Mouse (Mus musculus): Measurements from ENCODE around the gene Prss32.

Gene Prss32

DNA sequence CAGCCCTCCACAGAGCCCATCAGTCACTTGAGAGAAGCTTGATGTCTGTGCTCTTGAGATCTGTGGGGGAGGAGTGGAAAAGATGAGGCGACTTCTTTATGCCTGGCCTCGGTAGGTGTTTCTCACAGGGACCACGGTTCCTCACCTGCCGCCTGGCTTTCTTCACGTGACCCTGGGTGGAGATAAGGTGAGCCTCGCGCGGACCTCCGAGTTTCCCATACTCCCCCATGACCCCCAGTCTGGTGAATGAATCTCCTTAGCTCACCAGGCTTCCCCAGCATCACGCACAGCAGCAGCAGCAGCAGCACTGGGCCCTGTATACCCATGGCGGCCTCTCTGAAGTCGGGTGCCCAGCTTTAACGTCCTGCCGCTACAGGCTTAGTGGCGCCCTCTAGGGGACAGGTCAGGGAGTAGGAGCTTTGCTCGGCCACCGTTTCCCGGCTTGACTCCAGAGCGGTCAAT lies at the start of gene Prss32, which contains the start of gene Prss41:
TSS of gene Prss32 (plus strand) at position 44 of the 462 bp plus-strand sequence.
TSS of gene Prss41 (minus strand) at position 361 of the 462 bp plus-strand sequence.
- DNase-seq (ENCODE audit: extremely low read depth, low read depth, low spot score) = no peak

DNA sequence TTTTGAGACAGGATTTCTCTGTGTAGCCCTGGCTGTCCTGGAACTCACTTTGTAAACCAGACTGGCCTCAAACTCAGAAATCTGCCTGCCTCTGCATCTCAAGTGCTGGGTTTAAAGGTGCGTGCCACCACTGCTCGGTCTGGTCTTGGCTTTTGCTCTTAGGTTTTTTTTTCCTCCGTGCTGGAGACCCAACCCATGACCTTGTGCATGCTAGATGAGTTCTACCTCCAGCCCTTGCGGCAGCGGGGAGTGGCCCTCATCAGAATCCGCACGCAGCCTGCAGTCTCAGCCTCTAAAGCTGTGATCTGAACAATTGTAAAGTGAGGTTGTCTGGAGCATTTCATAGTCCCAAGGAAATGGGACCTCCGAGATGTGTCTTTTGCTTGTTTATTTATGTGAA lies 48.3 kb upstream of the Prss32 start:
- no peak for DNase-seq (ENCODE audit: extremely low read depth, low read depth, low spot score)

DNA sequence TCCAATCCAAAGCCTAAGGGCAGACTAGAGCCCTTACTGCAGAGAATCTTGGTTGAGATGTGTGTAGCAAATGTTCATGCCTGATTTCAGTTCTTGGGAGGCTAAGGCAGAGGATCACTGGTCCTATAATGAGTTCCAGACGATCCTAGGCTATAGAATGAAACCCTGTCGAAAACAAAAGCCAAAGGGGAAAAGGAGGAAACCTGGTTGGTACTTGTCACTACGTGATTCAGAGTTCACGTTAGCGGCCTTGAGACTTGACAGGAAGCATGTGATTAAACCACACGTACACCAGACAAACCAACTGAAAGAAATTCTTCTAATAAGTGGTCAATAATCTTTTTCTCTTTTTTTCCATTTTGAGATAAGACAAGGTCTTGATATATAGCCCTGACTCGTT lies 46.3 kb upstream of the Prss32 start:
- no peak for DNase-seq (ENCODE audit: extremely low read depth, low read depth, low spot score)

DNA sequence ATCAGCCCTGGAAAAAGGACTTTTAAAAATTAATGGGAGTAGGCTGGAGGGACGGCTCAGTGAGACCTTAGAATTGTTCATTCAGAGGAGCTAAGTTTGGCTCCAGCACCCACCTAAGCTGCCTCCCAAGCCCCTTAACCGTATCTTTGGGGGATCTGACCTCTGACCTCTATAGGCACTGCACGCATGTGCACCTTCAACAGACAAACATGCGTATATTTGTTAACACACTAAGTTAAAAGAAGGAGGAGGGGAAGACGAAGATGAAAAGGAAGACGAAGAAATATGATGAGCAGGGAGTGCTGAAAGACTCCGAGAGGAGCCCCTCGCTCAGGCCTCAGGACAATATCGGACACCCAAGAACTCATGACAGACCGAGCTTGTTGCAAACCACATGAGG lies 42.0 kb upstream of the Prss32 start:
- DNase-seq (ENCODE audit: extremely low read depth, low read depth, low spot score) = no peak

DNA sequence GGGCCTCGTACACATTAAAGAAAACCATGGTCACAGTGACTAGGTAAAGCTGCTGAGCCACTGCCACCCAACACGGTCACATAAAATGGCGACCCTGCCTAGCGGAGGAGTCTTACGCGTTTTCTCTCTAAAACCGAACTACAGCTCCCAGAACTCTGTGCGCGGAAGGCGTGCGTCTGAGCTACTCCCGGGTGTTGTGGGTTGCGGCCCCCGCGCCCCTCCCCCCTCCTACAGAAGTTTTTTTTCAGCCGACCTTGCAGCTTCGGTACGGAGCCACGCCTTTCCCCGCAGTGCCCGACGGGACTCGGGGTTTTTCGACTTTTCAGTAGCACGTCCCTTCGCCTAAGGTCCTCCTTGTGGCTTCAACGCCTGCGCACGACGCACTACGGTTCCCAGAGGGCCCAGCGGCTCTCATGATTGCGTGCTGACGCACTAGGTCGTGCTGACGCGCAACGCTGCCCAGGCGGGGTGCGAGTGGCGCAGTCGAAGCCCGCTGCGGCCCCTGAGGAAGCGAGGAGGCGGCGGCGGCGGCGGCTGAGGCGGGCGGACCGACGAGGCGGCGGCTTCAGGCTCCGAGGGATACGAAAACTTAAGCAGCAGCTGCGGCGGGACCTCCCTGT lies 40.8 kb upstream of the Prss32 start:
- DNase-seq (ENCODE audit: extremely low read depth, low read depth, low spot score) = peak; percentile 96

DNA sequence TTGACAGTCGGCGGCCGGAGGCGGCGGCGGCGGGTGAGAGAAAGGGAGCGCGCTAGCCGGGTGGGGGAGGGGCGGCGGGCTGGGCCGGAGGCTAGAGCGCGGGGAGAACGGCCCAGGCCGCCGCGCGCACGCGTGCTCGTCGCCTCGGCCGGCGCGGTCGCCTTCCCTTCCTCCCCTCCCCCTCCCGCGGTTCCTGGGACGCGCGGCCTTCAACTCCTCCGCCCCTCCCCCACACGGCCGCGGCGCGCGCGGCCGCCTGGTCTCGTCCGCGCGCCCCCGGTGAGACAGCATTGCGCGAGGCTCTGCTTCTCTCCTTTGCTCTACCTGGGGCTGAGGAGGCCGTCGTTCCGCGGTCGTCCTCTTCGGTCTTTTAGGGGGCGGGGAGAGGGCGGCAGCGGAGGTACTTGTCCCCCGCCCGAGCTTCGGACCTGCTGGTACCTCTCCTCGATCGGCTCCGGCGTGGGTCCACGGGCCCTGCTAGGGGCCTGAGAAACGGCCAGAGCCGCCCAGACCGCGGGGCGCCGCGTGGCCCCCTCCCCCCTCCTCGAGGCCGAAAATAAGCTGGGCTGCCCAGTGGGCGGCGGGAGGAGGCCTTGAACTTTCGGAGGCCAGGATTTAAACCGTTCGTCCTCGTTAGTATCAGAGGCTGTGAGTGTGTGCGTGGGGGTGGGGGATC lies 40.2 kb upstream of the Prss32 start:
- DNase-seq (ENCODE audit: extremely low read depth, low read depth, low spot score) = no peak

DNA sequence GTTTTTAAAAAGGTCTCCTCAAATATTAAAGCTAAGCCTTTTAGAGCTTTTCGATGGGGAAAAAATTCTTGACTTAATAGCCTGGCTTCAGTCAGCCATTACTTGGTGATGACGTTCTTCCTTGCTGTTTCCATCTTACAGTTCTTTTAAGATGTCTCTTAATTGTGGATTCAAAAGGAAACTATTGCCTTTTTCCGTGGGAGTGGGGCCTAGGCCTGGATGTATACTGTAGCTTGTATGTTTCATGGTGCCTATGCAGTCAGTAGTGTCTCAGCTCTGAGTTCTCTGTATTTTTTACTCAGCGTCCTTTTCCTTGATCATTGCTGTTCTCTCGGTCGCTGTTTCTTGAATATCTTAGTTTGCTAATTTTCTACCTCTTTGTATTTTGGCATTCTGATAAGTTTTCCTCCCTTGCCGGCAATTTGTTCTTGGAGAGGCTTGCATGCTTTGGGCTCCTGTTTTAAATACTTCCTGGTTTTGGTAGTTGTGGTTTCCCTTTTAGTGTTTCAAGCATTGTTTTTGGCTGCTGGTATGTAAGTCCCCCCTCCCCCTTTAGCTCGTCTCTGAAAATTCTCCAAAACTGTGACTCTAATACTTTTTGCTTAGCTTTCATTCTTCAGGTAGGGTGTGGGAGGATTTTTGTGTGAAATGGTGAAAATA lies 39.1 kb upstream of the Prss32 start:
- no peak for DNase-seq (ENCODE audit: extremely low read depth, low read depth, low spot score)

DNA sequence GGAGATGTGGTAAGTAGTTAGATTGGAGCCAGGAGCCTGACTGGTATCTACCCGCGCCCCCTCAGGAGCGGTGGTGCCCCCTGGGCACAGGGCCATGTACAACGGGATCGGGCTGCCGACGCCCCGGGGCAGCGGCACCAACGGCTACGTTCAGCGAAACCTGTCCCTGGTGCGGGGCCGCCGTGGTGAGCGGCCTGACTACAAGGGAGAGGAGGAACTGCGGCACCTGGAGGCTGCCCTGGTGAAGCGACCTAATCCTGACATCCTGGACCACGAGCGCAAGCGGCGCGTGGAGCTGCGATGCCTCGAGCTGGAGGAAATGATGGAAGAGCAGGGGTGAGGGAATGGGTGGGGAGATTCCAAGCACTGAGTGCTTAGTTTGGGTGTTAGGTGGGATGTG lies 36.8 kb upstream of the Prss32 start:
- DNase-seq (ENCODE audit: extremely low read depth, low read depth, low spot score) = no peak

DNA sequence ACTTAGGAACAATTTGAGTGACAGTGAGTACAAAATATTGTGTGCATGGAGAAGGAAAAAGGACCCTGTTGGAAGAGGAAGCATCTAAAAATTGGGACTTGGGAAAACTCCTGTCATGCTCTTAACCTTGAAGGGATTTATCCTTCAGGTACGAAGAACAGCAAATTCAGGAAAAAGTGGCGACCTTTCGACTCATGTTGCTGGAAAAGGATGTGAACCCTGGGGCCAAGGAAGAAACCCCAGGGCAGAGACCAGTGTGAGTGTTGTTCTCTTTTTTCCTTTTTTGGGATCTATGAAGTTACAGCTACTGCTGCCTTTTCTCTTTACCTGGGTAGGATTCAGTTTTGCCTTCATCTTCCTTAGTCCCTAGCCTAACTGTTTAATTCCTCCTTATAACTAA lies 35.7 kb upstream of the Prss32 start:
- DNase-seq (ENCODE audit: extremely low read depth, low read depth, low spot score) = no peak

DNA sequence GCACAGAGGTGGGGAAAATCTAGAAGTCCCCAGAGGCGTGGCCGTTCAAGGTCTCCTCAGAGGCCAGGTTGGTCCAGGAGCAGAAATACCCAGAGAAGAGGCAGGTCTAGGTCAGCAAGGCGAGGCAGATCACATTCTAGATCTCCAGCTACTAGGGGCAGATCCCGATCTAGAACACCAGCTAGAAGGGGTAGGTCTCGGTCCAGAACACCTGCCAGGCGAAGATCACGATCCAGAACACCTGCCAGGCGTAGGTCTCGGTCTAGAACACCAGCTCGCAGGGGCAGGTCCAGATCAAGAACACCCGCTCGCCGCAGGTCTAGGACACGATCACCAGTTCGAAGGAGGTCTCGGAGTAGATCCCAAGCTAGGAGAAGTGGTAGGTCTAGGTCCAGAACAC lies 28.0 kb upstream of the Prss32 start:
- DNase-seq (ENCODE audit: extremely low read depth, low read depth, low spot score) = no peak

DNA sequence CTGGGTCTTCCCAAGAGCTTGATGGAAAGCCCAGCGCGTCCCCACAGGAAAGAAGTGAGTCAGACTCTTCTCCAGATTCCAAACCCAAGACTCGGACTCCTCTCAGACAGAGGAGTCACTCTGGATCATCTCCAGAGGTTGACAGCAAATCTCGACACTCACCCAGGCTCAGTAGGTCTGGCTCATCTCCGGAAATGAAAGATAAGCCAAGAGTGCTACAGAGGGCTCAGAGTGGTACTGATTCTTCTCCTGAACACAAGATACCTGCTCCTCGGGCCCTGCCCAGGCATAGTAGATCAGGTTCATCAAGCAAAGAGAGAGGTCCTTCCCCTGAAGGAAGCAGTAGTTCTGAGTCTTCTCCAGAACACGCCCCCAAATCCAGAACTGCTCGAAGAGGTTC lies 25.1 kb upstream of the Prss32 start:
- no peak for DNase-seq (ENCODE audit: extremely low read depth, low read depth, low spot score)

DNA sequence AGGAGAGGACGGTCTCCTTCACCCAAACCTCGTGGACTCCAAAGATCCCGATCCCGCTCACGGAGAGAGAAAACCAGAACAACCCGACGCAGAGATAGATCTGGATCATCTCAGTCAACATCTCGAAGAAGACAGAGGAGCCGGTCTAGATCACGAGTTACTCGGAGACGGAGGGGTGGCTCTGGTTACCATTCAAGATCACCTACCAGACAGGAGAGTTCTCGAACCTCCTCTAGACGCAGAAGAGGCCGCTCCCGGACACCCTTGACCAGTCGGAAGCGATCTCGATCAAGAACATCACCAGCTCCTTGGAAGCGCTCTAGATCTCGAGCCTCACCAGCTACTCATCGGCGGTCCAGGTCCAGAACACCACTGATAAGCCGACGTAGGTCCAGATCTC lies 24.4 kb upstream of the Prss32 start:
- no peak for DNase-seq (ENCODE audit: extremely low read depth, low read depth, low spot score)

DNA sequence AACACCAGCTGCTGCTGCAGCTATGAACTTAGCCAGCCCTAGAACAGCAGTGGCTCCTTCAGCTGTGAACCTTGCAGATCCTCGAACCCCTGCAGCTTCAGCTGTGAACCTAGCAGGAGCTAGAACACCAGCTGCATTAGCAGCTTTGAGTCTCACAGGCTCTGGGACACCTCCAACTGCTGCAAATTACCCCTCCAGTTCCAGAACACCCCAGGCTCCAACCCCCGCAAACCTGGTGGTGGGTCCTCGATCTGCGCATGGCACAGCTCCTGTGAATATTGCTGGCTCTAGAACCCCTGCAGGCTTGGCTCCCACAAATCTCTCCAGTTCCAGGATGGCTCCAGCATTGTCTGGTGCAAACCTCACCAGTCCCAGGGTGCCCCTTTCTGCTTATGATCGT lies 22.9 kb upstream of the Prss32 start:
- DNase-seq (ENCODE audit: extremely low read depth, low read depth, low spot score) = no peak

DNA sequence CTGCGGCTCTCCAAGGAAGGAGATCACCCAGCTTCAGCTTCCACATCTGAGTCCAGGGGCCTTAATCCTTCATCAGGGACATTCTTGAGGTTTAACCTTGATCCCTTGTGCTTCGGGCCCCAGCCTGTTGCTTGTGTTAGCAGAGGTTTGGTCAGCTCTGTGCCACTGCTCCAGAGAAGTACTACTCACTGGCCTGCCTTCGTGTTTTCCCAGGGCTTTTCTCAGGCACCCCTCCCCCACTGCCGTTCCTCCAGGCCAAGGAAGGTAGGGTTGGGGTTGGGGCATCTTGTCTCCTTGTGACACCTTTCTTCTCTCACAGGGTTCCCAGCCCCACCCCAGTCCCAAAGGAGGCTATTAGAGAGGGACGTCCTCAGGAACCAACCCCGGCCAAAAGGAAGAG lies 21.6 kb upstream of the Prss32 start:
- DNase-seq (ENCODE audit: extremely low read depth, low read depth, low spot score) = no peak

DNA sequence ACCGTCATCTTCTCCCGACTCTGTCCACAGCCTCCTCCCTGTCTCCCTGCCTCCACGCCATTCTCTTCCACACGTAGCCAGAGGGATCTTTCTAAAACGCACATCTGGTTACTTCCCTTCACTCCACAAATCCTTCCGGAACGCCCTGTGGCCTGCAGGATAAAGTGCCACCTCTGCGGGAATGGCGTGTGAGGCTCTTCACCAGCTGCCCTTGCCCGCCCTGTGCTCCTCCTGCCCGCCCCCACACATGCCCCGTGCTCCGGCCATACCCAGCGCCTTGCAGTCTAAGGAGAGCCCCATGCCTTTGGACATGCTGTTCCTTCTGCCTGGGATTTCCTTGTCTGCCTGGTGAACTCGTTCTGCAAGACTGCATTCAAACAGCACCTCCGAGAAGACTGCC lies 20.6 kb upstream of the Prss32 start:
- DNase-seq (ENCODE audit: extremely low read depth, low read depth, low spot score) = no peak

DNA sequence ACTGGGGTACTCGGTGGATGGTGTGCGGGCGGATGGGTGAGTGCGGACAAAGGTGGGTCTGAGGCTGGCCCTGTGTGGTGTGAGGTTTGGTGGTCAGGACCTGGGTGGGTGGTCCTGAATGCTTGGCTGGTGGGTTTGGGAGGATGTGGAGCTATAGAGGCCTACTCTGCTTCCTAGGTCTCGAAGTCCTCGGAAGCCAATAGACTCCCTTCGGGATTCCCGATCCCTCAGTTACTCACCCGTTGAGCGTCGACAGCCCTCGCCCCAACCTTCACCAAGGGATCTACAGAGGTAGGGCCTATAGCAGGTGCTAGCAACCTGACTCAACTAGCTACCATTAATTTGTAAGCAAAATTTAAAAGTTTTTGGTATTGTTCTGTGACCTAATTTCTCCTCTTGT lies 20.0 kb upstream of the Prss32 start:
- no peak for DNase-seq (ENCODE audit: extremely low read depth, low read depth, low spot score)

DNA sequence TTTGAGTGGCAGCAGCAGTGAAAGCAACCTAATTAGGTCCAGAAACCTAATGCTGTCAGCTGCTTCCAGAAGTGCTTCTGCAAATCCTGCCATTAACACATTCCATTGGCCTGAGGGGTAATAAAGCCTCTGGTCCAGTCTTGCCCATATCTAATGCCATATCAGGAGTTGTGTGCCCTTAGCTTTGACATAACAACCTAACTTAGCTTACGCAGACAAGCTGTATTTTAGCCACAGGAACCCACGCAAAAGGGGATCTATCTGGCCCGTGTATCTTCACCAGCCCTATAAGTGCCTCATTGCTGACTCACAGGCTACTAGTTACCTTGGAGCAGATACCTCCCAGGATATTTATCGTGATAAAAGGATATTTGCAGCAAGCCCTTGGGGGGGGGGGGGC lies 18.1 kb upstream of the Prss32 start:
- no peak for DNase-seq (ENCODE audit: extremely low read depth, low read depth, low spot score)

DNA sequence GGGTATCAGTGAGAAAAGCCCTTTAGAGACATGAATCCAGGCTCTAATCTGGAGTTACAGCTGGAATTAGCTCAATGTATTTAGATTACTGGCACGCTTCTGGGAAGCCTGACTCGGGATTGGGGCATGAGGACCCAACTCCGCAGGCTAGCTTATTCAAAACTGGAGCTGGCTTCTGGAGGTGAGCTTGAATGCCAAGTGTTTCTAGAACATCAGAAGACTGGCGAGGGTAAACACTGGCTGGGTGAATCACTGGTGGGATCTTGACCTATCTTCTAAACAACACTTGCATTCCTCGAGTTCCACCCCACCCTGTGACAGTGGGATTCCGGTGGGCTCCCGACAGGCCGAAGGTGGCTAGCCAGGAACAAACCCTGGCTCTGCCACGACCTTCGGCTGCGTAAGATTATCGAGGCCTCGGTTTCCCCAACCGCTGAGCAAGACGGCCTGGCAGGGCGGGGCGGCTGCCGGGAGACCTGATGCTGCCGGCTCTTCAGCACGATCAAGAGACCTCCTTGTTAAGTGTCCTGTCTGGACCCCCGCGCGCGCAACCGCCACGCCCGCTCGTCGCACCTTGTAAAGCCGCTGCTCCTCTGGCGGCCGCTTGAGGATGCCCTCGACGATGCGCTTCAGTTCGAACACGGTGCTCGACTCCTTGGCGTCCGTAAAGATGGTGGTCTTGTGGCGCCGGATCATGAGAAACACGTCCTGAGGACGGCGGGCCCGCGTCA lies 15.2 kb upstream of the Prss32 start:
- DNase-seq (ENCODE audit: extremely low read depth, low read depth, low spot score) = no peak

DNA sequence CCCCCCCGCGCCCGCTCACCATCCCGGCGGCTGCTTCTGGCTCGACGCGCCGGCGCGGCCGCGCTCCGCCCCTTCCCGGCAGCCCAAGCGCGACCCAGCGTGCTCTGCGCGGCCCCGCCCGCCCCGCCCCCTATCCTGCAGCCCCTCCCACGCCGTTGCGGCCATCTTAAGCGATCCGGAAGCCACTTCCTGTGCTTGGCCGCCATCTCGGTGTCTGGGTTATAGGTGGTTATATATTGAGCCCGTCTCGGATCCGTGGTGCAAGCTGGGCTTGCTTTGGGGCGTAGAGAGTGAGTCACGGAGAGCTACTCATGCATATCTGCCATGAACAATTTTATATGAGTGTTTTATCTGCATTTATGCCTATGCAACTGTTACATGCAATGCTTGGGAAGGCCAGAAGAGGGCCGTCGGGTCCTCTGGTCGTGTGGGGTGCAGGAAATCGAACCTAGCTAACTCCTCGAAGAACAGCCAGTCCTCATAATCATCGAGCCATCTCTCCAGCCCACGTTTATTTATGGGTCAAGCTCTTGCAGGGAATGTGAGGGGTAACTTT lies 14.5 kb upstream of the Prss32 start, which contains the start of gene Elob:
TSS of gene Elob (minus strand) at position 73 of the 556 bp plus-strand sequence.
- DNase-seq (ENCODE audit: extremely low read depth, low read depth, low spot score) = peak; percentile 30

DNA sequence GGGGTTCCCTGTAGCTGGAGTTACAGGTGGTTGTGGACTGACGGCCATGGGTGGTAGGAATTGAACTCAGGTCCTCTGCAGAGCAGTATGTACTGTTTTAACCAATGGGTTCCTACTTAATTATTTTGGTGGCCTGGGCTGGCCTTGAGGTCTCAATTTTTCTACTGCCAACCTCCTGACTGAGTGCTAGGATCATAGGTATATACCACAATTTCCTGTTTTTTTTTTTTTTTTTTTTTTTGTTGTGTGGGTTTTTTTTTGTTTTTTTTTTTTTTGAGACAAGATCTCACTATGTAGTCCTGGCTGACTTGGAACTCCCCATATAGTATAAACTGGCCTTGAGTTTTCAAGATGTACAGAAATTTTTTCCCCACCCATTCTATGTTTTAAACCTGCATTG lies 12.5 kb upstream of the Prss32 start:
- no peak for DNase-seq (ENCODE audit: extremely low read depth, low read depth, low spot score)

DNA sequence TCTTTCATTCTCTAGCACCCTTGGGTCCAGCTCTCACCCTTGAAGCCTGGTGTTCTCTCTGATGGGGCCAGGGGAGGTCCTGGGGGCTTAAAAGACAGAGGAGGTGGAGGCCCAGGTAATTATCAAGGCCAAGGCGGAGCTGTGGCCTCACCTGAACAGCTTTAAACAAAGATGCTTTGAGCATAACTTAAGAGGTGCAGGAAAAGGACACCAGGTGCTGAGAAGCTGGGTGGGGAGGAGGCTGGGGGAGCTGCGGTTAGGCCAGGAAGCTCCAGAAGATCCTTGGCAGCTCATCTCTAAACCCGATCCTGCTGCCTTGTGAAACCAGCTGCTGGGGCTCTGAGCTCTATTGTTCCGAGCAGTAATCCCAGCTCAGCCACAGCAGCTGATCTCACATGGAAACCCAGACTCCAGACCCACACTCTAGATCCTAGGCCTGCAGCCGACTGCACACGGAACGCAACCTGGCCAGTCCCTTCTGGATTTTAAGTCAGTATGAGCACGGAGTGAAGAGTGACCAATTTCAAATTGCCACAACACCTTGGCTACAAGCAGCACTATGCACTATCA lies 7.6 kb upstream of the Prss32 start, which contains the start of gene Prss33:
TSS of gene Prss33 (minus strand) at position 51 of the 570 bp plus-strand sequence.
- DNase-seq (ENCODE audit: extremely low read depth, low read depth, low spot score) = no peak
